Mouse (Mus musculus) MEL (cell line): ENCODE results near the gene Igf1r.

Experiments
- CTCF ChIP-seq, 3 experiments: IDR thresholded peaks in 2 of 3; conservative IDR thresholded peaks in 1 of 3; 2 replicates each; pipeline ENCODE4 v1.5.1; 2011 to 2012; ENCODE audit warnings: low read length in 3 of 3, low read depth in 2 of 3, mild to moderate bottlenecking in 2 of 3, improper control_type of control experiment in 1 of 3, inconsistent platforms in 1 of 3, mixed read lengths in 1 of 3, moderate library complexity in 1 of 3; ENCODE audit not compliant: control insufficient read depth in 1 of 3, insufficient read depth in 1 of 3, poor library complexity in 1 of 3, severe bottlenecking in 1 of 3
- E2F4 ChIP-seq: IDR thresholded peaks from 2 replicates; pipeline ENCODE4 v1.6.1; 2011; ENCODE audit warnings: low read depth, low read length, improper control_type of control experiment, borderline replicate concordance
- HCFC1 ChIP-seq: IDR thresholded peaks from 2 replicates; pipeline ENCODE4 v1.6.1; 2012; ENCODE audit warnings: low read depth, mild to moderate bottlenecking, inconsistent platforms, low read length, improper control_type of control experiment, moderate library complexity
- MAFK ChIP-seq: IDR thresholded peaks from 2 replicates; pipeline ENCODE4 v1.6.1; 2011; ENCODE audit warnings: low read depth, mild to moderate bottlenecking, low read length, improper control_type of control experiment, borderline replicate concordance
- POLR2A ChIP-seq, 2 experiments: IDR thresholded peaks; 2 replicates each; pipeline ENCODE4 v1.6.1; 2011 to 2012; ENCODE audit warnings: low read length in 2 of 2, mild to moderate bottlenecking in 2 of 2, control low read depth in 1 of 2, improper control_type of control experiment in 1 of 2, low read depth in 1 of 2, moderate library complexity in 1 of 2; ENCODE audit not compliant: control insufficient read depth in 1 of 2, insufficient read depth in 1 of 2, poor library complexity in 1 of 2
- POLR2AphosphoS2 ChIP-seq: IDR thresholded peaks from 2 replicates; pipeline ENCODE4 v1.6.1; 2011; ENCODE audit warnings: low read length, improper control_type of control experiment
- RCOR1 ChIP-seq: IDR thresholded peaks from 2 replicates; pipeline ENCODE4 v1.6.1; 2012; ENCODE audit warnings: low read depth, mild to moderate bottlenecking, inconsistent platforms, low read length, improper control_type of control experiment
- ZKSCAN1 ChIP-seq: IDR thresholded peaks from 2 replicates; pipeline ENCODE4 v1.6.1; 2012; ENCODE audit warnings: low read depth, mild to moderate bottlenecking, inconsistent platforms, low read length, improper control_type of control experiment, moderate library complexity
- ZMIZ1 ChIP-seq: IDR thresholded peaks from 2 replicates; pipeline ENCODE4 v1.6.1; 2012; ENCODE audit warnings: low read depth, mild to moderate bottlenecking, inconsistent platforms, low read length, improper control_type of control experiment, moderate library complexity

GRCm38 (mm10) chr7:67973180-67974014, 20.8 kb downstream of the Igf1r start:
- TF ChIP-seq MAFK, result no peak
- no peak for TF ChIP-seq POLR2A (IDR thresholded peaks at IDR 0.05; ENCODE audit: control insufficient read depth in 1 of 2, insufficient read depth in 1 of 2, low read depth in 1 of 2, low read length in 2 of 2, poor library complexity in 1 of 2)
- no peak for TF ChIP-seq ZKSCAN1
- no peak for TF ChIP-seq CTCF (IDR thresholded peaks at IDR 0.05 in 2 of 3, conservative IDR thresholded peaks at IDR 0.05 in 1 of 3; ENCODE audit: control insufficient read depth in 1 of 3, insufficient read depth in 1 of 3, low read depth in 2 of 3, low read length in 3 of 3, poor library complexity in 1 of 3, severe bottlenecking in 1 of 3)
- peak; percentile 46; the same call in 1 of the 2 replicates for TF ChIP-seq HCFC1
- peak; percentile 76 for TF ChIP-seq RCOR1
- no peak for TF ChIP-seq E2F4
- TF ChIP-seq POLR2AphosphoS2, result no peak
- TF ChIP-seq ZMIZ1, result no peak
